Mouse (Mus musculus): ENCODE results near the gene Fem1a. TPM values are rescaled to one million over a fixed set of nuclear protein-coding genes. Genes with fewer than 3 reads are reported as not detected.
A peak's percentile ranks its signal among the peaks of the same experiment; 100 is the strongest.

Fem1a gene
- polyA plus RNA-seq, 1 experiment from 2014 or later = 15.5 TPM

- ATAC-seq = peak; percentile 19
- Histone ChIP-seq H3K36me3 (ENCODE audit: control insufficient read depth, insufficient read depth, low read length) (peaks cover 4% of the 10 kb centered on the region; the same call in 1 of the 2 replicates), H3K27me3 (ENCODE audit: control insufficient read depth, insufficient read depth, low read depth, low read length) (no peaks in the 10 kb centered on the region), H3K4me3 (ENCODE audit: low read depth, low read length) (peak overlapping the region; percentile 35; the same call in 1 of the 2 replicates), H3K9me3 (replicated peaks; ENCODE audit: control insufficient read depth, low read length, poor library complexity, severe bottlenecking) (no peaks in the 10 kb centered on the region), H3K4me1 (ENCODE audit: control insufficient read depth, insufficient read depth, low read length) (peaks cover 8% of the 10 kb centered on the region), H3K4me2 (ENCODE audit: low read length) (peak overlapping the region; percentile 66), H3K27ac (ENCODE audit: low read length) (peak overlapping the region; percentile 72), H3K9ac (ENCODE audit: low read depth, low read length) (peak overlapping the region; percentile 54; the same call in 1 of the 2 replicates)
- WGBS = 73% methylated on average over 3 of the region's 3 CpGs
These were observed 13.1 kb downstream of the Fem1a start for GRCm38 (mm10) chr17:56269741-56270140.

DNA sequence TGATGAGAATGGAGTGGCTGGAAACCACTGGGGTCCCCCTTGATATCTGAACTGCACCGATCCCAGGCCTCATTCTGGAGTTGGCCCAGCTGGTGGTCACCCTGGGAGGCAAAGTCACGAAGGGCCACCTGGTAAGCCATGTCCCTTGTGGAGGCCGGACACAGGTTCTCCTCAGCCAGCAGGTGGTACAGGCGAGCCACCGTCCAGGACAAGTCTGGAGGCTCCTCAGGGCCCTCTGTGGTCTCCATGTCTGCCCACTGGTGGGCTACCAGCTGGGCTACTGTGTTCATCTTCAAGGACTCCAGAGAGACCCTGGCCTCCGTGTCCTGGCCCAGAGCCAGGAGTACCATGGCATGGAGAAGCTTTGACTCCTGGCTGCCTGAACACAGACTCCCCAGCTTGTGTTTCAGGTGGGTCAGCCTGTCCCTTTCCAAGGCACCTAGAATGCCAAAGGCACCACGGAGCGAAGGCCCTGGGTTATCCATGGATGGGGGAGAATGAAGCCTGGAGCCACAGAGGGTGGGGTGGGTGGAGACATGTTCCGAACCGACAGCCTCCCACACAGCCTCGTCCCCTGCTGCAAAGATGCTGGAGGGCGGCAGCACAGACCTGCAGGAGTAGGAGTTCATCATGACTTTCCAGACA, 15.1 kb downstream of the Fem1a start:
- ATAC-seq = no peak
- no peak overlapping the region for H3K9ac ChIP-seq (ENCODE audit: low read depth, low read length)
- H3K27ac ChIP-seq (ENCODE audit: low read length) = no peak overlapping the region
- H3K4me1 ChIP-seq (ENCODE audit: control insufficient read depth, insufficient read depth, low read length) = peaks cover 16% of the 10 kb centered on the region
- H3K9me3 ChIP-seq (replicated peaks; ENCODE audit: control insufficient read depth, low read length, poor library complexity, severe bottlenecking) = no peaks in the 10 kb centered on the region
- H3K27me3 ChIP-seq (ENCODE audit: control insufficient read depth, insufficient read depth, low read depth, low read length) = no peaks in the 10 kb centered on the region
- no peaks in the 10 kb centered on the region for H3K36me3 ChIP-seq (ENCODE audit: control insufficient read depth, insufficient read depth, low read length)
- H3K4me2 ChIP-seq (ENCODE audit: low read length) = no peak overlapping the region
- no peak overlapping the region for H3K4me3 ChIP-seq (ENCODE audit: low read depth, low read length)
- WGBS = 88% methylated on average over 12 of the region's 12 CpGs

GRCm38 (mm10) chr17:56272644-56273043, 16.0 kb downstream of the Fem1a start:
- H3K4me2 ChIP-seq (ENCODE audit: low read length) = no peak overlapping the region
- no peak for ATAC-seq
- H3K9ac ChIP-seq (ENCODE audit: low read depth, low read length) = no peak overlapping the region
- peaks cover 17% of the 10 kb centered on the region for H3K4me1 ChIP-seq (ENCODE audit: control insufficient read depth, insufficient read depth, low read length)
- H3K36me3 ChIP-seq (ENCODE audit: control insufficient read depth, insufficient read depth, low read length) = no peaks in the 10 kb centered on the region
- no peaks in the 10 kb centered on the region for H3K9me3 ChIP-seq (replicated peaks; ENCODE audit: control insufficient read depth, low read length, poor library complexity, severe bottlenecking)
- no peak overlapping the region for H3K4me3 ChIP-seq (ENCODE audit: low read depth, low read length)
- H3K27ac ChIP-seq (ENCODE audit: low read length) = no peak overlapping the region
- WGBS = 73% methylated on average over 3 of the region's 3 CpGs
- H3K27me3 ChIP-seq (ENCODE audit: control insufficient read depth, insufficient read depth, low read depth, low read length) = no peaks in the 10 kb centered on the region

GRCm38 (mm10) chr17:56273482-56273881, 16.9 kb downstream of the Fem1a start:
- no peaks in the 10 kb centered on the region for H3K9me3 ChIP-seq (replicated peaks; ENCODE audit: control insufficient read depth, low read length, poor library complexity, severe bottlenecking)
- no peaks in the 10 kb centered on the region for H3K27me3 ChIP-seq (ENCODE audit: control insufficient read depth, insufficient read depth, low read depth, low read length)
- no peak overlapping the region for H3K4me2 ChIP-seq (ENCODE audit: low read length)
- H3K4me1 ChIP-seq (ENCODE audit: control insufficient read depth, insufficient read depth, low read length) = peaks cover 13% of the 10 kb centered on the region
- WGBS = 88% methylated on average over 7 of the region's 7 CpGs
- no peak overlapping the region for H3K4me3 ChIP-seq (ENCODE audit: low read depth, low read length)
- no peak for ATAC-seq
- H3K27ac ChIP-seq (ENCODE audit: low read length) = no peak overlapping the region
- H3K9ac ChIP-seq (ENCODE audit: low read depth, low read length) = no peak overlapping the region
- H3K36me3 ChIP-seq (ENCODE audit: control insufficient read depth, insufficient read depth, low read length) = no peaks in the 10 kb centered on the region

DNA sequence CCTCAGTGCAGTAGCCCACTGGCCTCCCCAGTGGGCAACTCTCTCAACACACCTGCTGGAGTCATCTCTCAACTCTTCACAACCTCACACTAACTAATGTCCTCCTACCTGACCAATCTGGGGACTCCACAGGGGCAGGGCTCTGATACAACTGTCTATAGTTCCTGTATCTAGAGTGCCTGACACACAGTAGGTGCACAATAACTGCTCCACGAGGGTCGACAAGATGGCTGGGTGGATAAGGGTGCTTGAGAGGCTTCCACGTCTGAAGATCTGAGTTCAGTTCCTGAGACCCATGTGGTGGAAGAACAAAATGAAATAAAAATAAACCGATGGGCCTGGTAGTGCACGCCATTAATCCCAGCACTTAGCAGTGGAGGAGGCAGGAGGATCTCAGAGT, 17.4 kb downstream of the Fem1a start:
- H3K27ac ChIP-seq (ENCODE audit: low read length) = no peak overlapping the region
- no peaks in the 10 kb centered on the region for H3K27me3 ChIP-seq (ENCODE audit: control insufficient read depth, insufficient read depth, low read depth, low read length)
- peaks cover 13% of the 10 kb centered on the region for H3K4me1 ChIP-seq (ENCODE audit: control insufficient read depth, insufficient read depth, low read length)
- H3K36me3 ChIP-seq (ENCODE audit: control insufficient read depth, insufficient read depth, low read length) = no peaks in the 10 kb centered on the region
- ATAC-seq = no peak
- no peak overlapping the region for H3K4me3 ChIP-seq (ENCODE audit: low read depth, low read length)
- H3K9ac ChIP-seq (ENCODE audit: low read depth, low read length) = no peak overlapping the region
- 89% methylated on average over 5 of the region's 5 CpGs for WGBS
- no peaks in the 10 kb centered on the region for H3K9me3 ChIP-seq (replicated peaks; ENCODE audit: control insufficient read depth, low read length, poor library complexity, severe bottlenecking)
- no peak overlapping the region for H3K4me2 ChIP-seq (ENCODE audit: low read length)

GRCm38 (mm10) chr17:56275842-56276480, 19.4 kb downstream of the Fem1a start:
- Histone ChIP-seq H3K36me3 (ENCODE audit: control insufficient read depth, insufficient read depth, low read length) (no peaks in the 10 kb centered on the region), H3K9me3 (replicated peaks; ENCODE audit: control insufficient read depth, low read length, poor library complexity, severe bottlenecking) (no peaks in the 10 kb centered on the region), H3K4me2 (ENCODE audit: low read length) (peak overlapping the region; percentile 88), H3K4me3 (ENCODE audit: low read depth, low read length) (peak overlapping the region; percentile 45), H3K9ac (ENCODE audit: low read depth, low read length) (peak overlapping the region; percentile 68), H3K27ac (ENCODE audit: low read length) (no peak overlapping the region; the same call in 1 of the 2 replicates), H3K4me1 (ENCODE audit: control insufficient read depth, insufficient read depth, low read length) (peaks cover 9% of the 10 kb centered on the region), H3K27me3 (ENCODE audit: control insufficient read depth, insufficient read depth, low read depth, low read length) (no peaks in the 10 kb centered on the region)
- WGBS = 34% methylated on average over 5 of the region's 5 CpGs
- ATAC-seq = peak; percentile 2; the same call in 1 of the 2 replicates

DNA sequence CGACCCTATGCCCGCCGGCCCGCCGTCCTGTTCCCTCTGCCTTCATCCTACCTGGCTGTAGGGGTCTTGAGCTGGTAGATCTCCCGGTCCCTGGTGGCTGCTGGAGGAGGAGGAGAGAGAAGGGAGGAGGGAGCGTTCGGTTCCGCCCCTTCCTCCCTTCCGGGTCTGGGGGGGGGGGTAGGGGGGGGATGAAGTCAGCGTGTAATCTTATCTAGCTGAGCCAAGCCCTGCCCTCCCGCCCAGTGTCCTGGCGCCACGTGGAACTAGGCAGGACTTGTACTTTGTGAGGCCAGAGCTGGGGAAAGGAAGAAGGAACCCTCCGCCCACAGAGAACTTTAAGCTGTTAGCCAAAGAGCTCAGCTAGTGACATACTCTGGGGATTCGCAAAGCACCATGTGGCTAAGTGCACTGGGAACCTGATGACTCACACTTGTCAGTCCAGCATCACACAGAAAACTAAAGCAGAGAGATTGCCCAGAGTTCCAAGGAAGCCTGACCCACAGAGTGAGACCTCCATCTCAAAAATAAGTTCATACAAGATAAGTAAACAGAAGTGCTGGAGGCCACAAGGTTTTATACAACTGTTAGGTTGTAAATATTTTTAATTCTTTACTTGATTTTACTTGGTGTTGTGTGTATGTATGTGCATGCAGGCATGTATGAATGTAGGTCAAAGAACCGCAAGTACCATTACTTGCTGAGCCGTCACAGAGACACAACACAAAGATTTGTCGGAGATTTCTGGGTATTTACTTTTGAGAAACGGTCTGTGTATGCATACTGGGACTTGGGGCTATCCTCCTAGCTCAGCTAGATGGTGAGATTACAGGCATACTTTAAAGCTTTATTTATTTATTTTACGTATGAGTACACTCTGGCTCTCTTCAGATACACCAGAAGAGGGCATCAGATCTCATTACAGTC, 20.3 kb downstream of the Fem1a start, which contains the start of gene Ticam1:
TSS of gene Ticam1 (minus strand) at position 144 of the 924 bp plus-strand sequence.
- H3K9ac ChIP-seq (ENCODE audit: low read depth, low read length) = peak within 1 kb of the TSS; percentile 68
- peak within 1 kb of the TSS; percentile 88 for H3K4me2 ChIP-seq (ENCODE audit: low read length)
- no peaks in the 10 kb centered on the region for H3K36me3 ChIP-seq (ENCODE audit: control insufficient read depth, insufficient read depth, low read length)
- H3K27me3 ChIP-seq (ENCODE audit: control insufficient read depth, insufficient read depth, low read depth, low read length) = no peaks in the 10 kb centered on the region
- 8% methylated on average over 19 of the region's 21 CpGs for WGBS
- peaks cover 9% of the 10 kb centered on the region for H3K4me1 ChIP-seq (ENCODE audit: control insufficient read depth, insufficient read depth, low read length)
- H3K9me3 ChIP-seq (replicated peaks; ENCODE audit: control insufficient read depth, low read length, poor library complexity, severe bottlenecking) = no peaks in the 10 kb centered on the region
- peak; percentile 71 for ATAC-seq
- peak within 1 kb of the TSS; percentile 28; the same call in 1 of the 2 replicates for H3K27ac ChIP-seq (ENCODE audit: low read length)
- H3K4me3 ChIP-seq (ENCODE audit: low read depth, low read length) = peak within 1 kb of the TSS; percentile 45

DNA sequence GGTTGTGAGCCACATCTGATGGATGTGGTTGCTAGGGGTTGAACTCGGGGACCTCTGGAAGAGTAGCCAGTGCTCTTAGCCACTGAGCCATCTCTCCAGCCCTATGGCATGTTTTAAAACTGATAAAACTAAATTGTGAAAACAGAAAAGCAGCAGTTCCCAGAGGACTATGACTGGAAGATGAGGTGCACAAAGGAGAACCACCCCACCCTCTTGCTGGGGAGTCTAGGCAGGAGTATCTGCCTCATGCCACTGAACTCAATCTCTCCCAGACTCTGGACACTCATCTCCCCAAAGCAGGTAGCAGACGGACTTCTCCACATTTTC, 20.9 kb downstream of the Fem1a start:
- 45% methylated on average over 2 of the region's 2 CpGs for WGBS
- no peak overlapping the region for H3K4me2 ChIP-seq (ENCODE audit: low read length)

More for the DNA sequence above, 20.9 kb downstream of the Fem1a start:
- H3K4me3 ChIP-seq (ENCODE audit: low read depth, low read length) = no peak overlapping the region
- no peak for ATAC-seq
- H3K36me3 ChIP-seq (ENCODE audit: control insufficient read depth, insufficient read depth, low read length) = no peaks in the 10 kb centered on the region
- peaks cover 9% of the 10 kb centered on the region for H3K4me1 ChIP-seq (ENCODE audit: control insufficient read depth, insufficient read depth, low read length)
- H3K9ac ChIP-seq (ENCODE audit: low read depth, low read length) = no peak overlapping the region
- no peaks in the 10 kb centered on the region for H3K9me3 ChIP-seq (replicated peaks; ENCODE audit: control insufficient read depth, low read length, poor library complexity, severe bottlenecking)
- H3K27ac ChIP-seq (ENCODE audit: low read length) = no peak overlapping the region
- H3K27me3 ChIP-seq (ENCODE audit: control insufficient read depth, insufficient read depth, low read depth, low read length) = no peaks in the 10 kb centered on the region
